ENCODE assay signal across 15 mouse cellular contexts in genomic region chr3:122463166-122463565, GRCm38 (mm10).
DNase-seq lines count a peak whose midpoint lies in the region; ATAC-seq and TF ChIP-seq lines count a peak whose summit lies in the region.
"Had no signal": no experiment of that assay in that cellular context is flagged by ENCODE, and none has a peak within 500 bp of the region (broad histone marks: within the 10 kb centered on the region; RNA-seq: fewer than 3 reads in every experiment).

No protein-coding gene starts in this region.

- no peak overlapping the region for H3K4me3 ChIP-seq in forebrain, embryonic 10.5 days
- no peak overlapping the region for H3K4me3 ChIP-seq in forebrain, postnatal 0 days (ENCODE audit: low read depth, low read length)
- no peak overlapping the region for H3K4me3 ChIP-seq in kidney, postnatal 0 days (replicated peaks; ENCODE audit: low read depth, low read length)
- no peak overlapping the region for H3K4me3 ChIP-seq in midbrain, embryonic 14.5 days (replicated peaks; ENCODE audit: low read depth, low read length)
- H3K4me3 ChIP-seq in midbrain, embryonic 13.5 days (replicated peaks), result no peak overlapping the region
- H3K4me3 ChIP-seq in megakaryocyte, embryonic 14.5 days (replicated peaks), result peak overlapping the region; percentile 50
- H3K4me3 ChIP-seq: heart, adult 2 months; heart, embryonic 15.5 days had no signal

- H3K27me3 ChIP-seq in forebrain, embryonic 10.5 days (ENCODE audit: poor library complexity, severe bottlenecking), result no peaks in the 10 kb centered on the region
- no peaks in the 10 kb centered on the region for H3K27me3 ChIP-seq in forebrain, postnatal 0 days (ENCODE audit: insufficient read depth, low read length)
- no peaks in the 10 kb centered on the region for H3K27me3 ChIP-seq in kidney, postnatal 0 days (ENCODE audit: insufficient read depth, low read length)
- no peaks in the 10 kb centered on the region for H3K27me3 ChIP-seq in midbrain, embryonic 14.5 days (ENCODE audit: control insufficient read depth, insufficient read depth, low read length)
- no peaks in the 10 kb centered on the region for H3K27me3 ChIP-seq in midbrain, embryonic 13.5 days
- H3K27me3 ChIP-seq in megakaryocyte, embryonic 14.5 days (replicated peaks), result peaks cover 22% of the 10 kb centered on the region

- no peak for DNase-seq in forebrain, embryonic 10.5 days (ENCODE audit: extremely low spot score, low spot score)
- DNase-seq in forebrain, postnatal 0 days, result no peak
- no peak for DNase-seq in kidney, postnatal 0 days (ENCODE audit: low spot score)
- no peak for DNase-seq in kidney, postnatal 4 days
- no peak for DNase-seq in midbrain, embryonic 14.5 days
- DNase-seq in right cerebral cortex, postnatal 4 days, result no peak
- DNase-seq: right cerebral cortex, adult 18-20 months; thymus, postnatal 14 days had no signal

- peak overlapping the region; percentile 88 for H3K27ac ChIP-seq in forebrain, embryonic 10.5 days
- no peak overlapping the region for H3K27ac ChIP-seq in forebrain, postnatal 0 days (ENCODE audit: low read depth, low read length)
- peak overlapping the region; percentile 25; the same call in 1 of the 2 replicates for H3K27ac ChIP-seq in kidney, postnatal 0 days
- 0 out of 2 replicates have a peak overlapping the region, but pooled peaks have one; percentile 20 for H3K27ac ChIP-seq in midbrain, embryonic 14.5 days (replicated peaks; ENCODE audit: low read depth, low read length)
- no peak overlapping the region for H3K27ac ChIP-seq in midbrain, embryonic 13.5 days
- H3K27ac ChIP-seq: heart, adult 2 months; heart, embryonic 15.5 days; hindbrain, postnatal 0 days; liver, embryonic 14.5 days had no signal

- no peak for ATAC-seq in forebrain, postnatal 0 days
- ATAC-seq in kidney, postnatal 0 days (replicated peaks; ENCODE audit: low FRiP score, low read depth), result no peak
- ATAC-seq in midbrain, embryonic 14.5 days (ENCODE audit: low FRiP score, low TSS enrichment), result no peak
- no peak for ATAC-seq in midbrain, embryonic 13.5 days
- ATAC-seq: activated CD4-positive, CD25-positive, alpha-beta regulatory T cell, adult 4 months; hindbrain, postnatal 0 days had no signal

- WGBS in forebrain, embryonic 10.5 days, result 84% methylated on average over 9 of the region's 9 CpGs
- 71% methylated on average over 9 of the region's 9 CpGs for WGBS in forebrain, postnatal 0 days
- WGBS in kidney, postnatal 0 days, result 83% methylated on average over 9 of the region's 9 CpGs
- WGBS in midbrain, embryonic 14.5 days, result 76% methylated on average over 9 of the region's 9 CpGs
- 77% methylated on average over 9 of the region's 9 CpGs for WGBS in midbrain, embryonic 13.5 days

- peaks cover 77% of the 10 kb centered on the region for H3K4me1 ChIP-seq in forebrain, embryonic 10.5 days
- H3K4me1 ChIP-seq in forebrain, postnatal 0 days (ENCODE audit: insufficient read depth), result peaks cover 5% of the 10 kb centered on the region; the same call in 1 of the 2 replicates
- 0 out of 2 replicates have a peak, but pooled peaks cover 2% of the 10 kb centered on the region for H3K4me1 ChIP-seq in kidney, postnatal 0 days (replicated peaks; ENCODE audit: insufficient read depth, low read length)
- H3K4me1 ChIP-seq in midbrain, embryonic 14.5 days (ENCODE audit: control insufficient read depth, insufficient read depth, low read length), result peaks cover 29% of the 10 kb centered on the region
- peaks cover 39% of the 10 kb centered on the region for H3K4me1 ChIP-seq in midbrain, embryonic 13.5 days (replicated peaks)
- no peaks in the 10 kb centered on the region for H3K4me1 ChIP-seq in megakaryocyte, embryonic 14.5 days

- H3K36me3 ChIP-seq in forebrain, embryonic 10.5 days (replicated peaks), result no peaks in the 10 kb centered on the region
- no peaks in the 10 kb centered on the region for H3K36me3 ChIP-seq in forebrain, postnatal 0 days (ENCODE audit: insufficient read depth)
- no peaks in the 10 kb centered on the region for H3K36me3 ChIP-seq in kidney, postnatal 0 days (ENCODE audit: insufficient read depth, low read length)
- H3K36me3 ChIP-seq in midbrain, embryonic 14.5 days (ENCODE audit: control insufficient read depth, insufficient read depth, low read length), result no peaks in the 10 kb centered on the region
- H3K36me3 ChIP-seq in midbrain, embryonic 13.5 days, result no peaks in the 10 kb centered on the region
- H3K36me3 ChIP-seq in megakaryocyte, embryonic 14.5 days (replicated peaks; ENCODE audit: low read length), result no peaks in the 10 kb centered on the region
- H3K36me3 ChIP-seq: heart, embryonic 15.5 days had no signal

- TF ChIP-seq CTCF in forebrain, postnatal 0 days (IDR thresholded peaks at IDR 0.05; ENCODE audit: low read depth), result no peak
- no peak for TF ChIP-seq CTCF in kidney, postnatal 0 days (IDR thresholded peaks at IDR 0.05; ENCODE audit: low read depth)

- H3K4me2 ChIP-seq in forebrain, postnatal 0 days (ENCODE audit: low read depth), result no peak overlapping the region
- no peak overlapping the region for H3K4me2 ChIP-seq in kidney, postnatal 0 days (ENCODE audit: low read length)
- no peak overlapping the region for H3K4me2 ChIP-seq in midbrain, embryonic 14.5 days (ENCODE audit: low read length)
- H3K4me2 ChIP-seq in midbrain, embryonic 13.5 days (replicated peaks), result no peak overlapping the region
- H3K4me2 ChIP-seq: heart, embryonic 15.5 days had no signal

- no peak overlapping the region for H3K9ac ChIP-seq in forebrain, postnatal 0 days
- no peak overlapping the region for H3K9ac ChIP-seq in kidney, postnatal 0 days (ENCODE audit: low read depth, low read length)
- 0 out of 2 replicates have a peak overlapping the region, but pooled peaks have one; percentile 3 for H3K9ac ChIP-seq in midbrain, embryonic 14.5 days (replicated peaks; ENCODE audit: low read length)
- no peak overlapping the region for H3K9ac ChIP-seq in midbrain, embryonic 13.5 days (replicated peaks)
- H3K9ac ChIP-seq: heart, embryonic 15.5 days; liver, embryonic 14.5 days had no signal

- H3K9me3 ChIP-seq in forebrain, embryonic 10.5 days, result no peaks in the 10 kb centered on the region
- no peaks in the 10 kb centered on the region for H3K9me3 ChIP-seq in forebrain, postnatal 0 days (ENCODE audit: low read length)
- no peaks in the 10 kb centered on the region for H3K9me3 ChIP-seq in kidney, postnatal 0 days (replicated peaks; ENCODE audit: low read length)
- H3K9me3 ChIP-seq in midbrain, embryonic 14.5 days (ENCODE audit: control insufficient read depth, low read length), result no peaks in the 10 kb centered on the region
- no peaks in the 10 kb centered on the region for H3K9me3 ChIP-seq in midbrain, embryonic 13.5 days
- H3K9me3 ChIP-seq in megakaryocyte, embryonic 14.5 days, result no peaks in the 10 kb centered on the region
- H3K9me3 ChIP-seq: heart, embryonic 15.5 days had no signal

Comparison
In these comparisons a context has a peak if more than half of its experiments do, and no peak if none do; other contexts are left out.
1. H3K27ac ChIP-seq: peak in forebrain, embryonic 10.5 days (single experiment), kidney, postnatal 0 days (single experiment) and midbrain, embryonic 14.5 days (single experiment); none in forebrain, postnatal 0 days (single experiment) and midbrain, embryonic 13.5 days (single experiment).